Mouse (Mus musculus) heart, embryonic 16.5 days (tissue): ENCODE data around the gene Atrn. TPM values are rescaled to one million over a fixed set of nuclear protein-coding genes. Genes with fewer than 3 reads are reported as not detected.

Experiments
- ATAC-seq: fragments of 200-750 bp; cut with Nextera tagmentation; replicated peaks from 2 replicates; pipeline ENCODE4 v1.8.0; 2017; ENCODE audit warnings: moderate number of reproducible peaks; ENCODE audit not compliant: insufficient read depth, low FRiP score; ENCODE audit errors: extremely low read depth
- H3K27ac ChIP-seq: fragments of 300-500 bp; sonication (generic); 2 replicates; pipeline ENCODE4 v1.5.1; 2014; ENCODE audit warnings: mild to moderate bottlenecking, low read length, control low read depth, moderate library complexity
- H3K27me3 ChIP-seq: fragments of 300-500 bp; sonication (generic); 2 replicates; pipeline ENCODE4 v1.6.1; 2014; ENCODE audit warnings: low read length, mixed read lengths; ENCODE audit not compliant: control insufficient read depth, insufficient read depth
- H3K36me3 ChIP-seq: fragments of 300-500 bp; sonication (generic); 2 replicates; pipeline ENCODE4 v1.6.1; 2014; ENCODE audit not compliant: control insufficient read depth, insufficient read depth
- H3K4me1 ChIP-seq: fragments of 300-500 bp; sonication (generic); 2 replicates; pipeline ENCODE4 v1.6.1; 2014; ENCODE audit warnings: low read length, mixed read lengths; ENCODE audit not compliant: control insufficient read depth, insufficient read depth
- H3K4me2 ChIP-seq: fragments of 300-500 bp; sonication (generic); 2 replicates; pipeline ENCODE4 v1.6.1; 2014; ENCODE audit warnings: low read depth, mild to moderate bottlenecking, control low read depth, low read length
- H3K4me3 ChIP-seq: fragments of 300-500 bp; sonication (generic); 2 replicates; pipeline ENCODE4 v1.5.1; 2014; ENCODE audit warnings: mild to moderate bottlenecking, control low read depth, low read length
- H3K9ac ChIP-seq: fragments of 300-500 bp; sonication (generic); 2 replicates; pipeline ENCODE4 v1.6.1; 2014; ENCODE audit warnings: low read length, control low read depth
- H3K9me3 ChIP-seq: fragments of 300-500 bp; sonication (generic); replicated peaks from 2 replicates; pipeline ENCODE4 v1.6.1; 2016; ENCODE audit warnings: low read length; ENCODE audit not compliant: control insufficient read depth
- WGBS: fragments of 180-500 bp; shearing (Covaris S2); extraction: QIAGEN DNeasy Blood & Tissue Kit; methylation state at CpG from one replicate; pipeline ENCODE4 v1.1.7; 2014; 5-methylcytosine and 5-hydroxymethylcytosine counted together
- polyA plus RNA-seq: library from polyadenylated mRNA; unstranded; fragments of >200 nt; fragmentation: Nextera tagmentation; extraction: Ambion mirVana; gene quantifications from 2 replicates; pipeline ENCODE4 v1.2.1, GENCODE M21; 2015

The Atrn gene
- polyA plus RNA-seq, 1 experiment from 2014 or later = 3.6 TPM

- H3K27ac ChIP-seq = no peak overlapping the region
- no peak for ATAC-seq
- 78% methylated on average over 1 of the region's 1 CpGs for WGBS
- H3K9me3 ChIP-seq = no peaks in the 10 kb centered on the region
- H3K27me3 ChIP-seq = no peaks in the 10 kb centered on the region
- peaks cover 11% of the 10 kb centered on the region for H3K4me1 ChIP-seq
- H3K9ac ChIP-seq = no peak overlapping the region
- H3K4me3 ChIP-seq = no peak overlapping the region
- H3K36me3 ChIP-seq = 0 out of 2 replicates have a peak, but pooled peaks cover 5% of the 10 kb centered on the region
- no peak overlapping the region for H3K4me2 ChIP-seq
Measured at GRCm38 (mm10) chr2:130974928-130975327, 68.6 kb downstream of the Atrn start.

- H3K27ac ChIP-seq = no peak overlapping the region
- no peaks in the 10 kb centered on the region for H3K27me3 ChIP-seq
- no peaks in the 10 kb centered on the region for H3K9me3 ChIP-seq
- no peak for ATAC-seq
- peaks cover 7% of the 10 kb centered on the region for H3K4me1 ChIP-seq
- H3K9ac ChIP-seq = no peak overlapping the region
- H3K4me3 ChIP-seq = no peak overlapping the region
- H3K36me3 ChIP-seq = peaks cover 14% of the 10 kb centered on the region
- no peak overlapping the region for H3K4me2 ChIP-seq
Measured at GRCm38 (mm10) chr2:130977589-130977988, 71.3 kb downstream of the Atrn start.

- Histone ChIP-seq H3K9me3 (no peaks in the 10 kb centered on the region), H3K4me2 (no peak overlapping the region), H3K9ac (no peak overlapping the region), H3K4me1 (peaks cover 7% of the 10 kb centered on the region), H3K27me3 (no peaks in the 10 kb centered on the region), H3K36me3 (peaks cover 15% of the 10 kb centered on the region), H3K4me3 (no peak overlapping the region), H3K27ac (no peak overlapping the region)
- 47% methylated on average over 10 of the region's 10 CpGs for WGBS
- no peak for ATAC-seq
Measured at GRCm38 (mm10) chr2:130978058-130978847, 72.0 kb downstream of the Atrn start.

GRCm38 (mm10) chr2:130979138-130979537, 72.8 kb downstream of the Atrn start:
- Histone ChIP-seq H3K4me2 (no peak overlapping the region), H3K4me3 (no peak overlapping the region), H3K27ac (no peak overlapping the region), H3K36me3 (peaks cover 14% of the 10 kb centered on the region), H3K27me3 (no peaks in the 10 kb centered on the region), H3K9me3 (no peaks in the 10 kb centered on the region), H3K9ac (no peak overlapping the region), H3K4me1 (peaks cover 7% of the 10 kb centered on the region)
- ATAC-seq = no peak

- ATAC-seq = no peak
- 93% methylated on average over 2 of the region's 2 CpGs for WGBS
- Histone ChIP-seq H3K36me3 (peaks cover 2% of the 10 kb centered on the region; the same call in 1 of the 2 replicates), H3K9me3 (no peaks in the 10 kb centered on the region), H3K4me1 (no peaks in the 10 kb centered on the region), H3K9ac (no peak overlapping the region), H3K27ac (no peak overlapping the region), H3K4me3 (no peak overlapping the region), H3K4me2 (no peak overlapping the region), H3K27me3 (no peaks in the 10 kb centered on the region)
Measured at GRCm38 (mm10) chr2:130992818-130993217, 86.5 kb downstream of the Atrn start.

GRCm38 (mm10) chr2:131009123-131009522, 102.8 kb downstream of the Atrn start:
- H3K9me3 ChIP-seq = no peaks in the 10 kb centered on the region
- H3K4me3 ChIP-seq = no peak overlapping the region
- 83% methylated on average over 2 of the region's 2 CpGs for whole genome bisulfite sequencing
- no peak overlapping the region for H3K4me2 ChIP-seq
- H3K27ac ChIP-seq = no peak overlapping the region
- H3K27me3 ChIP-seq = no peaks in the 10 kb centered on the region
- ATAC-seq = no peak
- no peaks in the 10 kb centered on the region for H3K4me1 ChIP-seq
- H3K36me3 ChIP-seq = peaks cover 11% of the 10 kb centered on the region
- H3K9ac ChIP-seq = no peak overlapping the region

- H3K4me3 ChIP-seq = no peak overlapping the region
- ATAC-seq = no peak
- H3K27ac ChIP-seq = no peak overlapping the region
- no peak overlapping the region for H3K9ac ChIP-seq
- H3K4me1 ChIP-seq = no peaks in the 10 kb centered on the region
- no peaks in the 10 kb centered on the region for H3K27me3 ChIP-seq
- no peaks in the 10 kb centered on the region for H3K9me3 ChIP-seq
- 76% methylated on average over 1 of the region's 1 CpGs for WGBS
- no peak overlapping the region for H3K4me2 ChIP-seq
- peaks cover 10% of the 10 kb centered on the region for H3K36me3 ChIP-seq
Measured at GRCm38 (mm10) chr2:131010566-131010965, 104.3 kb downstream of the Atrn start.

GRCm38 (mm10) chr2:131025230-131025629, 118.9 kb downstream of the Atrn start:
- Histone ChIP-seq H3K36me3 (peaks cover 13% of the 10 kb centered on the region), H3K4me3 (no peak overlapping the region), H3K4me2 (no peak overlapping the region), H3K27me3 (no peaks in the 10 kb centered on the region), H3K27ac (no peak overlapping the region), H3K9ac (no peak overlapping the region), H3K9me3 (no peaks in the 10 kb centered on the region), H3K4me1 (peaks cover 5% of the 10 kb centered on the region; the same call in 1 of the 2 replicates)
- ATAC-seq = no peak
- 91% methylated on average over 2 of the region's 2 CpGs for WGBS

- Histone ChIP-seq H3K4me2 (no peak overlapping the region), H3K36me3 (peaks cover 13% of the 10 kb centered on the region), H3K9ac (no peak overlapping the region), H3K9me3 (no peaks in the 10 kb centered on the region), H3K4me3 (no peak overlapping the region), H3K4me1 (peaks cover 5% of the 10 kb centered on the region; the same call in 1 of the 2 replicates), H3K27me3 (no peaks in the 10 kb centered on the region), H3K27ac (no peak overlapping the region)
- no peak for ATAC-seq
- 89% methylated on average over 3 of the region's 3 CpGs for WGBS
Measured at GRCm38 (mm10) chr2:131026941-131027340, 120.6 kb downstream of the Atrn start.
